Mouse (Mus musculus): Measurements from ENCODE around the gene Prkn.

DNA sequence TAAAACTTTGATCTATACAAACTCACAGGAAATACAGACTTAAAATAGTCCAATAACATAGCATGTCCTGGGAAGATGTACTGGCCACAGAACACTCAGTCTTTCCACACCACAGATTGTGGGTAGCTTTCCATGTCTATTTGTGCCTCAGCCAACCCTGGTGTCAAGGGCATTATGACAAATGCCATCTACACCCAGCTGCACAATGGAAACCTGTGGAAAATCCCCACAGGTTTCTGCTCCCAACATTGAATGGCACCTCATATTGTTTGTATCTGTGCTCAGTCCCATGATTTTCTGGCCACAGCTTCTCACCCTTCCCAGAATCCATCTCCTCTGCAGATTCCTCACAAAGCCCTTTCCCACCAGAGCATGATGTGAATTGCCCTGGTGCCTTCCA, 347.2 kb downstream of the Prkn start:
- TF ChIP-seq CTCF (IDR thresholded peaks at IDR 0.05 in 2 of 3, conservative IDR thresholded peaks at IDR 0.05 in 1 of 3; ENCODE audit: control insufficient read depth in 1 of 3, insufficient read depth in 1 of 3, low read depth in 2 of 3, low read length in 3 of 3, poor library complexity in 1 of 3, severe bottlenecking in 1 of 3) (no peak), ZKSCAN1 (IDR thresholded peaks at IDR 0.05; ENCODE audit: low read depth, low read length) (no peak)

Measured in MEL (cell line).